Mouse (Mus musculus) limb, embryonic 15.5 days (tissue): ENCODE results near the gene Aco2. TPM values are rescaled to one million over a fixed set of nuclear protein-coding genes. Genes with fewer than 3 reads are reported as not detected.
A peak's percentile ranks its signal among the peaks of the same experiment; 100 is the strongest.

ENCODE experiments used
- ATAC-seq: fragments of 200-750 bp; cut with Nextera tagmentation; 2 replicates; pipeline ENCODE4 v1.8.0; 2017; ENCODE audit warnings: low read depth, moderate TSS enrichment; ENCODE audit not compliant: insufficient number of reproducible peaks, low FRiP score, low TSS enrichment
- H3K27ac ChIP-seq: fragments of 300-500 bp; sonication (generic); 2 replicates; pipeline ENCODE4 v1.5.1; 2015; ENCODE audit warnings: moderate library complexity, mild to moderate bottlenecking, inconsistent platforms
- H3K27me3 ChIP-seq: fragments of 300-500 bp; sonication (generic); 2 replicates; pipeline ENCODE4 v1.6.1; 2015; ENCODE audit warnings: inconsistent platforms
- H3K36me3 ChIP-seq: fragments of 300-500 bp; sonication (generic); 2 replicates; pipeline ENCODE4 v1.6.1; 2015; ENCODE audit warnings: inconsistent platforms
- H3K4me1 ChIP-seq: fragments of 300-500 bp; sonication (generic); 2 replicates; pipeline ENCODE4 v1.6.1; 2015; ENCODE audit warnings: inconsistent platforms
- H3K4me2 ChIP-seq: fragments of 300-500 bp; sonication (generic); 2 replicates; pipeline ENCODE4 v1.6.1; 2015; ENCODE audit warnings: mild to moderate bottlenecking, inconsistent platforms
- H3K4me3 ChIP-seq: fragments of 300-500 bp; sonication (generic); 2 replicates; pipeline ENCODE4 v1.5.1; 2015; ENCODE audit warnings: mild to moderate bottlenecking, inconsistent platforms
- H3K9ac ChIP-seq: fragments of 300-500 bp; sonication (generic); 2 replicates; pipeline ENCODE4 v1.6.1; 2015; ENCODE audit warnings: inconsistent platforms
- H3K9me3 ChIP-seq: fragments of 300-500 bp; sonication (generic); 2 replicates; pipeline ENCODE4 v1.6.1; 2016; ENCODE audit warnings: inconsistent platforms
- WGBS: fragments of 180-500 bp; shearing (Covaris S2); methylation state at CpG from one replicate; pipeline ENCODE4 v1.1.7; 2015; 5-methylcytosine and 5-hydroxymethylcytosine counted together
- polyA plus RNA-seq: library from polyadenylated mRNA; unstranded; fragments of >200 nt; fragmentation: Nextera tagmentation; extraction: Ambion mirVana; gene quantifications from 2 replicates; pipeline ENCODE4 v1.2.1, GENCODE M21; 2015

Aco2 gene
- polyA plus RNA-seq, 1 experiment from 2014 or later, result 144 TPM

DNA sequence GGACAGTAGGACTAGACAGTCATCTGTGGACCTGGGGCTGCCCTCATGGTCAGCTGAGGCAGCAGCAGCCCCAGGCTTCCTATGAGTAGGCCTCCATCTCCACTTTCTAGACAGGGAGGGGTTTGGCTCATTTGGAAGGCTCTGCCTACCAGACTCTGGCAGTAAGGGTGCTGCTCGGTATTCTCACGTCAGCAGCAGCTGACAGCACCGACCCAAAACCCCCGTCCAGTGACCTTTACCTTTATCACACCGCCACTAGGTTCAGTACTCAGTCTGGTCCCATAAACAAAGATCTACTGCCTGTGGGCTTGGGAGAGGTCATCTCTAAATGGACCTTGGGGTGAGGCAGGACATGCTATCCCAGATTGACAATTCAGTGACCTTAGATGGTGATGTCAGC is 43.6 kb downstream of the Aco2 start:
- Histone ChIP-seq H3K27ac (no peak overlapping the region), H3K4me3 (no peak overlapping the region), H3K9ac (no peak overlapping the region), H3K4me2 (no peak overlapping the region), H3K36me3 (peaks cover 68% of the 10 kb centered on the region), H3K9me3 (no peaks in the 10 kb centered on the region), H3K27me3 (no peaks in the 10 kb centered on the region), H3K4me1 (peaks cover 4% of the 10 kb centered on the region; the same call in 1 of the 2 replicates)
- WGBS, result 87% methylated on average over 5 of the region's 5 CpGs
- ATAC-seq, result no peak

DNA sequence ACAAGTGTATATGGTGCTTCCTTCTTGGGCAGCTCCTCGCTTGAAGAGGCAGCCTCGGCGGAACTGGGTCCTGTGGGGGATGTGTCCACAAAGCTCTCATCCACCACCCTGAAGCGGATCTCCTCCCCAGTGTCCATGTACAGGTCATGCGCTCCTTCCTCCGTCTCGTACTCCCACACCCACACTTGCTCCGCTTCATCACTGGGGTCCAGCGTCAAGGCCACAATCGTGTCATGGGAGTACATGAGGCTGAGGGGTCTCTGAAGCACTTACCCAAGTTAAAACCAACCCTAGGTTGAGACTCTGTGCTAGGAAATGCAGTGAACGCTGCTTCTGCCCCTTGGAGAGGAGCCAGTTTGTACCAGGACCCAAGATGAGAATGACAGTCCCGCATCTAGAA is 45.1 kb downstream of the Aco2 start:
- no peaks in the 10 kb centered on the region for H3K9me3 ChIP-seq
- no peak overlapping the region for H3K27ac ChIP-seq
- peaks cover 59% of the 10 kb centered on the region for H3K36me3 ChIP-seq
- H3K4me1 ChIP-seq, result peaks cover 4% of the 10 kb centered on the region; the same call in 1 of the 2 replicates
- ATAC-seq, result no peak
- 88% methylated on average over 12 of the region's 12 CpGs for WGBS
- no peak overlapping the region for H3K9ac ChIP-seq
- H3K4me3 ChIP-seq, result no peak overlapping the region
- H3K27me3 ChIP-seq, result no peaks in the 10 kb centered on the region
- no peak overlapping the region for H3K4me2 ChIP-seq

DNA sequence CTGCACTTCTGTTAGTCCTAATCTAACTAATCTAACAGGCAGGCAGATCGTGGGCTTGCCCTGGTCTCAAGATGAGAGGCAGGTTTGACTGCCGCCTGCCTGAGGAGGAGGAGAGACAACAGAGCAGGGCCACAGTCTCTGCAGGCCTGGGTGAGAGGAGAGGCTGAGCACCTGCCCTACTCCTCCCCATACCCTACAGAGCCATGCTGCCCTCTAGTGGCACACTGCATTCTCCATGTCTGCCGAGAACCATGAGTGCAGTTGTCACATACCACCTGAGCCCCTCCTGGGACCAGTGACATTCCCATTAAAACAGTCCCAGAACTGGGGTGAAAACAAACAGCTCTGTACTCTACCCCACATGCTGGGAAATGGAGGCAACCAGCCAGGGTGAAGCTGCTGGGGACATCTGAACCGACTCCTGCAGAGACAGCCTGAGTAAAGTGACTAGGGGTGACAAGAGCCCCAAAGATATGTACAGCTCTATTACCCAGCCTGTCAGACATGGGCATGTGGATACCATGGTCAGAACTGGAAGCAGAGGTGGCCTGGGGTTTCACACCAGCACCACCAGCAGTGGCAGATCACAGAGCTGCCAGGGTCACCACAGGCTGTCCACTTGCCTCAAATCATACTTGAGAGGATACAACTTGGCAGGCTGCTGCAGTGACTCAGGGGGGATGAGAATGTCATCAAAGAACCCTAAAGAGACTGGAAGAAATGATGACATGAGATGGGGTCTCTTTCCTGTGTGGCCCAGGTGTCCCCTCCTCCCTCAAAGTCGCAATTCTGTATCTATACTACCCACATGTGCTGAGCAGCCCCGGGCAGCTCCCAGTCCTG is 45.7 kb downstream of the Aco2 start:
- no peak overlapping the region for H3K4me3 ChIP-seq
- no peaks in the 10 kb centered on the region for H3K9me3 ChIP-seq
- 58% methylated on average over 6 of the region's 6 CpGs for WGBS
- no peaks in the 10 kb centered on the region for H3K27me3 ChIP-seq
- H3K36me3 ChIP-seq, result peaks cover 57% of the 10 kb centered on the region
- no peak overlapping the region for H3K4me2 ChIP-seq
- H3K9ac ChIP-seq, result no peak overlapping the region
- H3K27ac ChIP-seq, result no peak overlapping the region
- H3K4me1 ChIP-seq, result peaks cover 4% of the 10 kb centered on the region; the same call in 1 of the 2 replicates
- no peak for ATAC-seq

DNA sequence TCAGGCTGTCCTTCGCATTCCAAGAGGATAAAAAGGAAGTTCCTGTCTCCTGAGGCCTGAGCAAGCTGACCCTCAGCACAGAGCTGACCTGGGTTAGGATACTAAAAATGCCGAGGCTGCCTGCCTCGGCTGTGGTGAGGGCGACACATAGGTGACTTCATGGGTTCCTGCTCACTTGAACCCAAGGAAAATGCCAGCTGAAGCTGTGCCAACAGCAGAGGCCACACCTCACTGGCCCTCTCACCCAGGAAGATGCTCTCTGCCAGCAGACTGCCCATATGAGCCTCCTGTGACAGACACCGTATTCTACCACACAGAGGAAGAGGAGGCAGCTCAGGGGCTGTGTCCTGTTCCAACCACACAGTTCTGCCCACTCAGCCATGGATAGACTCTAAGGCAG is 47.0 kb downstream of the Aco2 start:
- Histone ChIP-seq H3K27me3 (no peaks in the 10 kb centered on the region), H3K4me1 (peaks cover 6% of the 10 kb centered on the region), H3K4me2 (no peak overlapping the region), H3K9ac (no peak overlapping the region), H3K4me3 (no peak overlapping the region), H3K9me3 (no peaks in the 10 kb centered on the region), H3K27ac (no peak overlapping the region), H3K36me3 (peaks cover 51% of the 10 kb centered on the region)
- no peak for ATAC-seq
- WGBS, result 80% methylated on average over 5 of the region's 5 CpGs

DNA sequence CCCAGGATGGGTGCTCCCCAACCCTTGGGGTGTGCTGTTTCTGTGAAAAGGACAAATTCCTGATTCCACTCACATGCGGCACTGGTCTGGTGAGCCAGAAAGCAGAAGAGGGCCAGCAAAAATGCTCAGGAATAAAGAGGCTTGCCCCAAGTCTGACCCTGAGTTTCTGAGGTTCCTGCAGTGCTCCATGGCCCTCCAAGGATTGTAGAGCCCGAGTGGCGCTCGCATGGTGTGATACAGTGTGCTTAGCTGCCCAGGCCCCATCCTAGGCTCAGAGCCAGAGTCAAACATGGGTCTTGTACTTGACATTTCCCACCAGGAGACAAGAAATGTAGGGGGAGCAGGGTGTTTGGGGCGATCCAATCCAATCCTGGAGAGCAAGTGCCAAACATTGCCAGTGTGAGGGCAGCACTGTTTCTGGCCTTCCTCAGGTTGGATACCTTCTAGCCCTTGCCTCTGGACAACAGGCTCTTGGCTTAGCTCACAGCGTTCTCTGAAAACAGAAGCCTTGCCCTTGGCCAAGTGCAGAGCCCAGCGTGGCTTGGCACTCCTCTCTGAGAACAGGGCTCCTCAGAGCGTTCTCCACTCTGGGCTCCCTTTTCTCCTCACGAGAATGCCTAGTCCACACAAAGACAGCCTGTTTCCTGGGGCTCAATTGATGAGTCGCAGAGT is 48.6 kb downstream of the Aco2 start:
- Histone ChIP-seq H3K27ac (no peak overlapping the region), H3K36me3 (peaks cover 36% of the 10 kb centered on the region), H3K9ac (no peak overlapping the region), H3K4me1 (peaks cover 21% of the 10 kb centered on the region), H3K4me2 (no peak overlapping the region), H3K27me3 (no peaks in the 10 kb centered on the region), H3K4me3 (no peak overlapping the region), H3K9me3 (no peaks in the 10 kb centered on the region)
- WGBS, result 85% methylated on average over 10 of the region's 10 CpGs
- no peak for ATAC-seq

DNA sequence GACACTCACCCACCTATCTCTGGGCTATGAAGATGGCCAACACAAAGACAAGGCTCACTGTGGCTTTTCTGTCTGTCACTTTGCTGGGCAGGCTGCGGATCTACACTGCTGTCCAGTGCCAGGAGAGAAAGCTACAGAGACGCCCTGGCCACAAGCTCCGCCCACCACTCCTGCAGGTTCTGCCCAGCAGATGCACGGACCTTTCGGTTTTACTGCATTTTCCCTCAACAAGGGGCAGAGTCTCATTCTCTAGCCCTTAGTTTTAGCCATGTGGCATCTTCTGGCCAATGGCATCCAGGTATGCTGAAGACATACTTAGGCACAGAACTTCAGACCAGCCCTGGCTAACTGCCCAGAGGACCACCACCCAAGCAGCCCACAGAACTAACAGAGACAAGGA is 49.1 kb downstream of the Aco2 start:
- H3K4me1 ChIP-seq, result peaks cover 21% of the 10 kb centered on the region
- H3K9ac ChIP-seq, result no peak overlapping the region
- H3K27ac ChIP-seq, result no peak overlapping the region
- H3K4me2 ChIP-seq, result no peak overlapping the region
- no peak overlapping the region for H3K4me3 ChIP-seq
- peaks cover 31% of the 10 kb centered on the region for H3K36me3 ChIP-seq
- 63% methylated on average over 5 of the region's 5 CpGs for WGBS
- ATAC-seq, result no peak
- no peaks in the 10 kb centered on the region for H3K9me3 ChIP-seq
- H3K27me3 ChIP-seq, result no peaks in the 10 kb centered on the region

DNA sequence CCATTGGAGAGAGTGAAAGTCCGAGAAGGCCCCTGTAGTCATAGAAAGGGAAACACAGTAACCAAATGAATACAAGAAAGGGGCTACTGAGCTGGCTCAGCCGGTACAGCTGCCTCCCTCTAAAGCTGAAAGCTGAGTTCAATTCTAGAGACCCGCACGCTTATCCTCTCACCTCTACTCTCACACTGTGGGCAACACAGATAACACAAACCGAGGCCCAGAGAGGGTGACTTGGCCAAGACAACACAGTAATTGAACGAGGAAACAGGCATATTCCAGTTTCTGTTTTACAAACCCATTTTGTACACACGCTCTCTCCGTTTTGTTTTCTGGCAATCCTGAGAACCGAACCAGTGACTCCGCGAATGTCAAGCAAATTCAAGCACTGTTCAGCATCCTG is 52.8 kb downstream of the Aco2 start:
- no peak overlapping the region for H3K27ac ChIP-seq
- peaks cover 20% of the 10 kb centered on the region; the same call in 1 of the 2 replicates for H3K36me3 ChIP-seq
- H3K9ac ChIP-seq, result 0 out of 2 replicates have a peak overlapping the region, but pooled peaks have one; percentile 75
- H3K9me3 ChIP-seq, result no peaks in the 10 kb centered on the region
- H3K4me1 ChIP-seq, result peaks cover 20% of the 10 kb centered on the region
- peak overlapping the region; percentile 69 for H3K4me3 ChIP-seq
- peak overlapping the region; percentile 80 for H3K4me2 ChIP-seq
- H3K27me3 ChIP-seq, result no peaks in the 10 kb centered on the region
- 87% methylated on average over 11 of the region's 11 CpGs for WGBS
- ATAC-seq, result no peak

DNA sequence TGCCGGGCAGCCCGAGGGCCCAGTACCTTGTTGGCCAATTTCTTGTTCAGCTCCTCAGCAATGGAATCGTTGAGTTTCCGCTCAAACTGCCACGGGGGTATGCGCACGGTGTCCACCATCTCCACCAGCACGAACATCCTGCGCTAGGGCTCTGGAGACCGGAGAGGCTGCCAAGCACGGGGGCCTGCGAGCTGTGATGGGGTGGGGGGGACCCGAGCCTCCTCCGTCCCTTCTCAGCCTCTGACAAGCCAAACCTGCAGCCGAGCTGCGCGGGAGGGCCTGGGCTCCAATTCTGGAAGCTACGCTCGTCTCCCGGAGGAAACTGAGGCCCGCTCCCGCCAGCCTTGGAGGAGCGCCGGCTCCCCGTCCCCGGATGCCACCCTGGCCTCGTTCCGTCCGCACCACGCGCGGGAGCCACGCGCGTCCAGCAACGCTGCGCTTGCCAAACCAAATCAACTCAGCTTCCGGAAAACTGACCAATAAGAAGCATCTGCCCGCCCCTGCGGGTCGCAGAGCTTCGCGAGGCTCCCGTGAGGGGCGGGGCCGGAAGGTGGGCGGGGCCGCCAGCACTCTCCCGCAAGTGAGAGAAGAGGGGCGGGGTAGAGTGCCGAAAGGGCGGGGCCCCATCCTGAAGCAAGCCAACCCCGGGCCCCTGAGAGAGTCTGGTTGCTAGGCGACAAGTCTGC is 53.8 kb downstream of the Aco2 start, which contains the start of gene Polr3h:
TSS of gene Polr3h (minus strand) at position 481 of the 686 bp plus-strand sequence.
- H3K27me3 ChIP-seq, result no peaks in the 10 kb centered on the region
- H3K4me2 ChIP-seq, result peak within 1 kb of the TSS; percentile 80
- H3K4me3 ChIP-seq, result peak within 1 kb of the TSS; percentile 69
- H3K9me3 ChIP-seq, result no peaks in the 10 kb centered on the region
- H3K36me3 ChIP-seq, result 0 out of 2 replicates have a peak, but pooled peaks cover 17% of the 10 kb centered on the region
- peak; percentile 95 for ATAC-seq
- H3K27ac ChIP-seq, result peak within 1 kb of the TSS; percentile 78
- peak within 1 kb of the TSS; percentile 75 for H3K9ac ChIP-seq
- WGBS, result under 1% methylated on average over 54 of the region's 54 CpGs
- H3K4me1 ChIP-seq, result peaks cover 20% of the 10 kb centered on the region

DNA sequence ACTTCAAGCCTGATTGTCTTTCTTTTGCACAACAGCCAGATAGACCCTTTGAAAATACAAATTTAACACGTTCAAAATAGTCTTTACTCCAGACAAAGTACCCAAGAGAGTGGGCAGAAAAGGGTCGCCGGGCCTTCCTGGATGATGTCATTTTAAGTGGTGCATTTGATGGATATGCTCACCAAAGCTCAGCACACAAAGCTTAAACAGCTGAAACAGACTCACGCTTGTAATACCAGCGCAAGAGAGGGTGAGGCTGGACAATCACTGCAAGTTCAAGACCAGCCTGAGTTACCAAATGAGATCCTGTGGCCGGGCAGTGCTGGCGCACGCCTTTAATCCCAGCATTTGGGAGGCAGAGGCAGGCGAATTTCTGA is 54.3 kb downstream of the Aco2 start:
- 36% methylated on average over 9 of the region's 9 CpGs for WGBS
- no peak; the same call in 1 of the 2 replicates for ATAC-seq
- H3K27ac ChIP-seq, result peak overlapping the region; percentile 63
- H3K9ac ChIP-seq, result no peak overlapping the region
- H3K27me3 ChIP-seq, result no peaks in the 10 kb centered on the region
- H3K4me3 ChIP-seq, result peak overlapping the region; percentile 69
- peaks cover 20% of the 10 kb centered on the region for H3K4me1 ChIP-seq
- no peaks in the 10 kb centered on the region for H3K9me3 ChIP-seq
- H3K4me2 ChIP-seq, result peak overlapping the region; percentile 80
- H3K36me3 ChIP-seq, result 0 out of 2 replicates have a peak, but pooled peaks cover 16% of the 10 kb centered on the region

DNA sequence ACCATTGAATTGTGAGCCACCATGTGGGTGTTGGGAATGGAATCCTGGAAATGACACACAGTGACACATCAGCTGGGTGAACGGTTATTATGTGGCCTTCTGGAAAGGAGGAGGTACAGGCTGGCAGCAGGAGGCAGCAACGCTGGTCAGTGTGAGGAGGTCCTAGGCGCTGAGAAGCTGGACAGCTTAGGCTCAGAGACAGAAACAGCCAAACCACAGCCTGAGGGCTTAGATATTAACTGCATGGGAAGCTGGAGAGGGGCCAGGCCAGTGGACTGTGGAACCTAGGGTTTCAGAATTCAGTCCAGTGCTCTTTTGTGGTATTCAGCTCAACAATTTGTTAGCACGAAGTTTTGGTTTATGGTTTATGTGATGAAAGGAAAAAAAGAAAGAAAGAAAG is 55.6 kb downstream of the Aco2 start:
- H3K9me3 ChIP-seq, result no peaks in the 10 kb centered on the region
- no peak overlapping the region for H3K4me2 ChIP-seq
- ATAC-seq, result no peak
- H3K27ac ChIP-seq, result no peak overlapping the region
- H3K4me1 ChIP-seq, result peaks cover 20% of the 10 kb centered on the region
- no peaks in the 10 kb centered on the region for H3K27me3 ChIP-seq
- no peak overlapping the region for H3K9ac ChIP-seq
- 50% methylated on average over 4 of the region's 4 CpGs for WGBS
- H3K36me3 ChIP-seq, result 0 out of 2 replicates have a peak, but pooled peaks cover 8% of the 10 kb centered on the region
- H3K4me3 ChIP-seq, result no peak overlapping the region

DNA sequence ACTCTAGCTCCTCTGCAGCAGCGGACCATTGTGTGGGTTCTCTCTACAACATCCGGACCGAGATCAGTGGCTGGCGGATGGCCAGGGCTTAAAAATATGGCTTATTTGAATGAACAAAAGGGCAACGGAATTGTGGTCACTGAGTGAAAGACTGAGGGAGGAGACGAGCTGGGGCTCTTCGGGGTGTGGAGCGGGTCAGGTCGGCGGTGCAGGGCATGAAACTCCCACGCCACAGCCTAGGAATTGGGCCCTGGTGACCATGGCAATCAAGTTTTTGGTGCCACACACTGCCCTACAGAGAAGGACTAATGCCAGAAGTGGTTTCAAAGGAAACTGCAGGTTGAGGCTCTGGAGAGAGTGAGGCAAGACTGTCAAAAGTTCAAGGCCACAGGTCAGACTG is 56.2 kb downstream of the Aco2 start:
- Histone ChIP-seq H3K27ac (peak overlapping the region; percentile 11; the same call in 1 of the 2 replicates), H3K27me3 (no peaks in the 10 kb centered on the region), H3K9ac (no peak overlapping the region), H3K4me2 (no peak overlapping the region), H3K4me3 (no peak overlapping the region), H3K36me3 (0 out of 2 replicates have a peak, but pooled peaks cover 8% of the 10 kb centered on the region), H3K9me3 (no peaks in the 10 kb centered on the region), H3K4me1 (peaks cover 20% of the 10 kb centered on the region)
- no peak for ATAC-seq
- WGBS, result 59% methylated on average over 11 of the region's 11 CpGs
